ENCODE assay signal across 14 mouse cellular contexts in genomic region chr10:8055293-8055692, GRCm38 (mm10).
DNase-seq lines count a peak whose midpoint lies in the region; ATAC-seq and TF ChIP-seq lines count a peak whose summit lies in the region.
"Had no signal": no experiment of that assay in that cellular context is flagged by ENCODE, and none has a peak within 500 bp of the region (broad histone marks: within the 10 kb centered on the region; RNA-seq: fewer than 3 reads in every experiment).

No protein-coding gene starts in this region.

- no peaks in the 10 kb centered on the region for H3K79me2 ChIP-seq in CH12.LX (replicated peaks; ENCODE audit: control insufficient read depth, extremely low read depth, insufficient read depth, poor library complexity, severe bottlenecking)

- H3K27ac ChIP-seq in CH12.LX (ENCODE audit: insufficient read depth, low read depth), result no peak overlapping the region
- H3K27ac ChIP-seq: embryonic facial prominence, embryonic 15.5 days; forebrain, embryonic 12.5 days; kidney, postnatal 0 days; stomach, embryonic 15.5 days had no signal

- peak; percentile 32 for TF ChIP-seq RAD21 in CH12.LX (IDR thresholded peaks at IDR 0.05; ENCODE audit: low read depth, low read length)

- no peaks in the 10 kb centered on the region for H3K27me3 ChIP-seq in CH12.LX (replicated peaks)
- H3K27me3 ChIP-seq: embryonic facial prominence, embryonic 15.5 days; forebrain, embryonic 12.5 days; stomach, embryonic 15.5 days had no signal

- peak; percentile 56; the same call in 1 of the 2 replicates for TF ChIP-seq EP300 in CH12.LX (IDR thresholded peaks at IDR 0.05; ENCODE audit: low read length)

- H3K4me3 ChIP-seq in CH12.LX (replicated peaks in 1 of 3; ENCODE audit: low read depth in 2 of 3, low read length in 2 of 3, poor library complexity in 1 of 3), result no peak overlapping the region
- H3K4me3 ChIP-seq: embryonic facial prominence, embryonic 15.5 days; forebrain, embryonic 12.5 days; stomach, embryonic 15.5 days had no signal

- no peak for DNase-seq in CH12.LX (ENCODE audit: extremely low read depth)
- DNase-seq in naive thymus-derived CD4-positive, alpha-beta T cell, adult 2 months (ENCODE audit: low read depth), result peak; percentile 74
- DNase-seq in thymus, postnatal 36 days, result peak; percentile 61 to 76
- no peak for DNase-seq in cerebellum, adult 11-12 months
- no peak for DNase-seq in left cerebral cortex, postnatal 36 days (ENCODE audit: low spot score in 2 of 2)
- DNase-seq in layer of hippocampus, postnatal 36 days, result no peak
- DNase-seq: adrenal gland, postnatal 36 days; left cerebral cortex, postnatal 4 days; right cerebral cortex, postnatal 25 days had no signal

- peaks cover 0 to 3% of the 10 kb centered on the region in 2 experiments; a peak in 1 of 4 replicates for H3K4me1 ChIP-seq in CH12.LX (ENCODE audit: control insufficient read depth in 1 of 2, insufficient read depth in 2 of 2)
- H3K4me1 ChIP-seq: embryonic facial prominence, embryonic 15.5 days; forebrain, embryonic 12.5 days; stomach, embryonic 15.5 days had no signal

- no peak overlapping the region for H3K4me2 ChIP-seq in CH12.LX (ENCODE audit: insufficient read depth, low read depth, poor library complexity, severe bottlenecking)
- H3K4me2 ChIP-seq: embryonic facial prominence, embryonic 15.5 days; forebrain, embryonic 12.5 days; stomach, embryonic 15.5 days had no signal

- intact Hi-C loops in left cerebral cortex, postnatal 36 days (cut with DNase I), result no loop called here

- no peaks in the 10 kb centered on the region for H3K36me3 ChIP-seq in CH12.LX (replicated peaks in 1 of 2; ENCODE audit: control insufficient read depth in 1 of 2, insufficient read depth in 1 of 2, low read length in 1 of 2)
- H3K36me3 ChIP-seq: embryonic facial prominence, embryonic 15.5 days; forebrain, embryonic 12.5 days; stomach, embryonic 15.5 days had no signal

- H3K9me3 ChIP-seq in CH12.LX (replicated peaks; ENCODE audit: low read length), result no peaks in the 10 kb centered on the region
- H3K9me3 ChIP-seq: embryonic facial prominence, embryonic 15.5 days; forebrain, embryonic 12.5 days; stomach, embryonic 15.5 days had no signal

- TF ChIP-seq CTCF in CH12.LX (conservative IDR thresholded peaks at IDR 0.05 in 1 of 2, IDR thresholded peaks at IDR 0.05 in 1 of 2; ENCODE audit: low read depth in 2 of 2, low read length in 2 of 2), result peak in 1 of 2 experiments; percentile 29; a peak in 2 of 4 replicates

- in situ Hi-C loops in CH12.LX (cut with MboI; ENCODE audit: low pct_ligation_motif_present, low pct_unique_long_range_greater_than_20kb, low sequenced_read_pairs), result no loop called here

- dilution Hi-C loops in CH12.LX (cut with MboI; ENCODE audit: extremely low pct_ligation_motif_present, extremely low pct_unique_long_range_greater_than_20kb, low sequenced_read_pairs), result no loop called here

- no peak for TF ChIP-seq POLR2A in CH12.LX (IDR thresholded peaks at IDR 0.05; ENCODE audit: low read depth, low read length)

- ATAC-seq in activated CD4-positive, CD25-positive, alpha-beta regulatory T cell, adult 4 months, result peak; percentile 100

- H3K9ac ChIP-seq in CH12.LX (ENCODE audit: insufficient read depth, low read depth), result no peak overlapping the region
- H3K9ac ChIP-seq: embryonic facial prominence, embryonic 15.5 days; forebrain, embryonic 12.5 days; stomach, embryonic 15.5 days had no signal

TF ChIP-seq in CH12.LX, 34 proteins besides CTCF, POLR2A, EP300 and RAD21:
- TF ChIP-seq SMC3 (IDR thresholded peaks at IDR 0.05; ENCODE audit: low read depth, low read length) (peak; percentile 23; the same call in 1 of the 2 replicates), USF1 (IDR thresholded peaks at IDR 0.05; ENCODE audit: low read depth, low read length) (no peak), ELF1 (IDR thresholded peaks at IDR 0.05; ENCODE audit: low read depth, low read length) (peak; percentile 35; the same call in 1 of the 2 replicates), NRF1 (IDR thresholded peaks at IDR 0.05; ENCODE audit: low read depth, low read length) (peak; percentile 15; the same call in 1 of the 2 replicates), MEF2A (IDR thresholded peaks at IDR 0.05; ENCODE audit: borderline replicate concordance, low read depth, low read length) (peak; percentile 43; the same call in 1 of the 2 replicates), IRF4 (IDR thresholded peaks at IDR 0.05; ENCODE audit: low read depth, low read length) (peak; percentile 85), BHLHE40 (IDR thresholded peaks at IDR 0.05; ENCODE audit: low read depth, low read length) (peak; percentile 39; the same call in 1 of the 2 replicates), TCF12 (IDR thresholded peaks at IDR 0.05; ENCODE audit: low read depth, low read length) (0 out of 2 replicates have a peak, but pooled peaks have one; percentile 43), GABPA (IDR thresholded peaks at IDR 0.05; ENCODE audit: insufficient replicate concordance, low read depth, low read length) (no peak), ZNF384 (IDR thresholded peaks at IDR 0.05; ENCODE audit: low read depth, low read length) (no peak)

Comparison
In these comparisons a context has a peak if more than half of its experiments do, and no peak if none do; other contexts are left out.
1. DNase-seq: peak in naive thymus-derived CD4-positive, alpha-beta T cell, adult 2 months (single experiment) and thymus, postnatal 36 days (2 of 2); none in CH12.LX (single experiment), cerebellum, adult 11-12 months (single experiment), left cerebral cortex, postnatal 36 days (0 of 2) and layer of hippocampus, postnatal 36 days (0 of 2).